Mouse (Mus musculus): ENCODE data around the gene Mab21l2.

Mab21l2 gene

DNA sequence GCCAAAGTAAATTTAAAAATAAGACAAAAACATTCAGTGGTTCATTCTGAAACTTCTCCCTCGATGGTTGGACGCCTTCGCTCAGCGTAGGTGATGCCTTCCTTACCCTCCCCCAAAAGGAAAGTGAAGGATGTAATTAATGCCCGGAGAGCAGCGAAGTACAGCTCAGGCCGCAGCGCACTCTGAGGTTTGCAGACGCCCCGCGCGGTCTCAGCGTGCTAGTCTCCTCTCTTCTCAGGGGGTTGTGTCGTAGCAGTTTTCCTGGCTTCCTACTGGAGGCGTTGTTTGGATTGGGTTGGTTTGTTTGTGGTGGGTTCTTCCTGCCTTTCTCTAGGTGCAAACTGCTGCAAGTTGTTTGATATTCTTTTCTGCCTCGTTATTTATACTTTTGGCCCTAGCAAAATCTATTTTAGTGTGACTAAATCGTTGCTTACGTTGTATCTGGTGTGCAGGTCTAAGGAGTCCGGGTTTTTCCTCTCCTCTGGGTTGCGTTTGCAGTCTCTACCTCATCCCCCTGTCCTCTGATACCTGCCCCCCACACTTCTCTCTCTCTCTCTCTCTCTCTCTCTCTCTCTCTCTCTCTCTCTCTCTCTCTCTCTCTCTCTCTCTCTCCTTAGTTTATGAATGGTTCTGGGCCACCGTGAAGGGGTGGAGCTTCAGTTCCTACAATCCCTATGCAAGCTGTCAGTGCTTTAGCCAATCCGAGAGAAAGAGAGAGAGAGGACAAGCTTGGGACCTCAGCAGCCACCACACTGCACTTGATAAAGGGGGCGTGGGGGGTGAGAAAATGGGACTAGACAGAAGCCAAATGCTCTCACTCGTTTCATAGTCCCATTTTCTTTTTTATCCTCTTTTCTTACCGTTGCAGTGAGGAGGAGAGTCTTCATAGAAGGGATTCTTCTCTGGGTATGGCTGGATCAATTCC lies at the start of gene Mab21l2:
Gene Mab21l2, minus strand, starts transcription at position 539 of the 925 bp plus-strand sequence.
- in situ Hi-C loops (cut with MboI; ENCODE audit: low pct_unique_long_range_greater_than_20kb in 1 of 2, low sequenced_read_pairs in 2 of 2, unreplicated experiment in 1 of 2): no loop called here

GRCm38 (mm10) chr3:86575312-86575711 lies 26.9 kb upstream of the Mab21l2 start:
- in situ Hi-C loops (cut with MboI; ENCODE audit: low pct_unique_long_range_greater_than_20kb in 1 of 2, low sequenced_read_pairs in 2 of 2, unreplicated experiment in 1 of 2): no loop called here

DNA sequence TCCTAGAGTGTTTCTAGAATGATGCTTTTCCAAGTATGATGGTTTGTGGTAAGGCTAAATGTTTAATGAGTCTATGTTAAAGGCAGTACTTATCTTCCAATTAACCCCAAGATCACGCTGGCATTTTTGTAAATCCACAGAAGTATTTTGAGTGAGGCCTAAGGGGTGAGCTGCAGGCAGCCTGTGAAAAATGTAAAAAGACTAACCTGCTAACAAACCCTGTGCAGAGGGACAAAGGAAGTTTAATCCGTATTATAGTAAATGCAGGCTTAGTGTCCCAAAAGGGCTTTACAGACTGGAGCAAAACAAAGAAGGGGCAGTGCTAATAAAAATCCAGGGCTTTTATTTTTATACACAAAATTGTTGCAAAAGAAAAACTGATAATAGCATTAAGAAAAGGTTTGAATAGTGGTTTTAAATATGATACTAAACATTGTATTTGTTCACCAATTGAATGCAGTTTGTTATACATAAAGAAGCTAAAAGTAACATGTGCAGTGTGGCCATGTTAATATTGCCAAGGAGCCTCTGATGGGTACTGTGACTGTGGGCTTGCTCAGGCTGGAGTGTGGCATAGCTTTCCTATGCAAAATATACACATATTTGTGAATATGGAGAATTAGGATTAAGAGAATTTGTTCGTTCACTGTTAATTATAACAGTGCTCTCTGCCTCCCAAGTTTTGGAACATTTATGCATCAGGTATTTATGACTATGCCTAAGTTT lies 24.3 kb upstream of the Mab21l2 start:
- in situ Hi-C loops (cut with MboI; ENCODE audit: low pct_unique_long_range_greater_than_20kb in 1 of 2, low sequenced_read_pairs in 2 of 2, unreplicated experiment in 1 of 2): no loop called here

DNA sequence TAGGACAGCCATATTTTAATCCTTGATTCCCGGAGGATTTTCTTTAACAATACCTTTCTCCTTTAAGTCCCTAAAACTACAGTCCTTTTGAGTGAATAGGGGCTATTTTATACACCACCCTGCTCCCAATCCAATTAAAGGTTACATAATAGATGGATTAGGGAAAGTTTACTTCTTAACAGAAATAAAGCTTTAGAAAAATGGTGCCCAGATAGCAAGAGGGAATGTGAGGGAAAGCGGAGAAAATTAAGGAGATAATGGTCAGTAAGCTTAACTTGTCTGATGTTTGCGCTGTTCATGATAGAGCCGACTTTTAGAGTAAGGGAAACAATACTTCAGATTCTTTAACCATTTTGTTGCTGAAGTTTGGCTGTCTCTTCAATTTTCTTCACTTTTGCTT lies 23.1 kb upstream of the Mab21l2 start:
- in situ Hi-C loops (cut with MboI; ENCODE audit: low pct_unique_long_range_greater_than_20kb in 1 of 2, low sequenced_read_pairs in 2 of 2, unreplicated experiment in 1 of 2): no loop called here

DNA sequence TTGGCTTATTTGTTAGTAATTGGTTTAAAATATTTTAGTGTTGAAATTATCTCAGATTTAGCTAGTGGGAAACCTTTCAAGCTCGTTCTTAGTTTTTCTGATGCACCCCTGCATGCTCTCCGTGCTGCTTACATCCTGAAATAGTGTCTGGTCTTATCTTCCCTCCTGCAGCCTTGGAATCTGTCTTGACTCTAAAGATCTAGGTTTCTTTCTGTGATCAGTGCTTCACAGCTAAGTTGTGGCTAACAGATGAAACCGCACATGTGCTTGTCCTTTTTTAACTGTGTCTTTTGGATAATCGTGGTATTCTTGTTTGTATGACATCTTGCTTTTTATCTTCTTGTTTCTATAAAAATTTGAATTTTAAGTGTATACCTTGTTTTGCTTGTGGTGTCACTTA lies 18.9 kb upstream of the Mab21l2 start:
- in situ Hi-C loops (cut with MboI; ENCODE audit: low pct_unique_long_range_greater_than_20kb in 1 of 2, low sequenced_read_pairs in 2 of 2, unreplicated experiment in 1 of 2): no loop called here

DNA sequence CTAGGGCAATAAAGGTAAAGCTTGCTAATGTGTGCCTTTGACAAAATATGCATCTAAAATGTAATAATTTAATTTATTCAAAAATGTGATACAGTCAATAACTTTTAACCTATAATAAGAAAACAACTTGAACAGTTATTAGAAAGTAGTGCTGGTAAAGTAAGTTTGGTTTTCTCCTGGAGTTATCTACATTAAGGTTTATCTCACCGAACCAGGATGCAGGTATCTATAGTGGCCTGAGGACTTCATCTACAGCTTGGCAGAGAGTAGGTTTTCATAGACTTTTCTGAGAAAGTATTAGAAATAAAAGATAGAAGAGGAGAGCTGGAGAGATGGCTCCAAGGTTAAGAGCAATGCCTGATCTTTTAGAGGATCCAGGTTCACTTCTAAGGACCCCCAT lies 13.0 kb upstream of the Mab21l2 start:
- in situ Hi-C loops (cut with MboI; ENCODE audit: low pct_unique_long_range_greater_than_20kb in 1 of 2, low sequenced_read_pairs in 2 of 2, unreplicated experiment in 1 of 2): no loop called here

DNA sequence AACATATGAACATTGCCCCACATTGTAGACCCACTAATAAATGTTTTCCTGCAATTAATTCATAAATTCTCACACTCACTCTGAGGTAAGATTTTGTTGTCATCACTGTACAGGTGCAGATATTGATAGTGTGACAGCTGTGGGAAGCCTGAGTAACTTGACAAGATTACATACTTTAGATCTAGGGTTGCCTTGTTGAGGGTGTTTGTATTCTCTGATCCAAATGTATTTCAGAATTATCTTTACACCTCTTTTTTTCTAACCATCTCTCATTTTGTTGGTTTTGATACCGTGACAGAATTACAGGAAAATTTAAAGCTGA lies 12.6 kb upstream of the Mab21l2 start:
- in situ Hi-C loops (cut with MboI; ENCODE audit: low pct_unique_long_range_greater_than_20kb in 1 of 2, low sequenced_read_pairs in 2 of 2, unreplicated experiment in 1 of 2): no loop called here

DNA sequence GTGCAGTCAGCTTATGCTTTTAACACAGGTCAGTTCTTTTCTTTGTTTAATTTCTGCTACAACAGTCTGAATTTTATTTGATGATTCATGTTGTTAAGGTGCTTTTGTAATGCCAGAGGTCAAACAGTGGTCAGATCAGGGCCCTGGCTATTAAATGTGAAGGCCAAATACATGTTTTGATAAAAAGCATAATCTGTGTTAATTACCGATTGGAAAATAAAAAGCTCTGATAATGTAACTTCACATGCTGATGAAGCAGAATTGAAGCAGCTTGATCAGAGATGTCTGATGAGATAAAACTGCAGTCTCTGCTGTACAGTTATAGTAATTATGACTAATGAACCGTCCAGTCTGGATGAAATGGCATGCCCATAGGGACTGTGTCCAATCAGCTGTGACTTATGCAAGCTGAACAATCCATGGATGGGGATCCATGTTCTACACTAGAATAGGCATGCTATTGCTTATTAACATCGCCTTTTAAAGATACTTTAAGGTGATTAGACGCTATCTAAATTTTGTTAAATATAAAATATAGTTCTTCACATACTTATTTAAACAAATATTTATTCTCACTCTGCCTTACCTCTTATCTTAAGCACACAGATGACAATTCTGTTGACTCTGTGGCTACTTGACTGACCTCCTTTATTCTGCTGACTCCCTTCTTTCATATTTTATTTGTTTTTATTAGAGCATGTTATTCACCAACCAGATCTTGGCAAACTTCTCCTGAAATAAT lies 12.0 kb upstream of the Mab21l2 start:
- in situ Hi-C loops (cut with MboI; ENCODE audit: low pct_unique_long_range_greater_than_20kb in 1 of 2, low sequenced_read_pairs in 2 of 2, unreplicated experiment in 1 of 2): no loop called here

DNA sequence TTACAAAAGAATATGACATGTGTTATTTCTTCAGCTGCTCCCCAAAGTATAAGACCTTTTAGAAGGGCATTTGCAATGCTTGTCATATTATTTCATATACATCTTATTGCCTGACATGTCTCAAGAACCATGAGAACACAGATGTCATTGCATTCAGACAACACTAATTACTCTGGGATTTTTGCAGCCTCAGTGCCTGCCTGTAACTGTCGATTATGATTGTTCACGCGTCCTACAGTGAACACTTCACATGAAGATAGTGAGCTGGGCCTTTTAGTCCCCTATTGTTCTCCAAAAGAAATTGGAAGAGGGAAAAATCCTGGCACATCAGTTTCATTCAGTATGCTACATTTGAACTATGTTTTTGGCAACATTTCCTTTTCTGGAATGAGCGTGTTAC lies 11.2 kb upstream of the Mab21l2 start:
- in situ Hi-C loops (cut with MboI; ENCODE audit: low pct_unique_long_range_greater_than_20kb in 1 of 2, low sequenced_read_pairs in 2 of 2, unreplicated experiment in 1 of 2): no loop called here

DNA sequence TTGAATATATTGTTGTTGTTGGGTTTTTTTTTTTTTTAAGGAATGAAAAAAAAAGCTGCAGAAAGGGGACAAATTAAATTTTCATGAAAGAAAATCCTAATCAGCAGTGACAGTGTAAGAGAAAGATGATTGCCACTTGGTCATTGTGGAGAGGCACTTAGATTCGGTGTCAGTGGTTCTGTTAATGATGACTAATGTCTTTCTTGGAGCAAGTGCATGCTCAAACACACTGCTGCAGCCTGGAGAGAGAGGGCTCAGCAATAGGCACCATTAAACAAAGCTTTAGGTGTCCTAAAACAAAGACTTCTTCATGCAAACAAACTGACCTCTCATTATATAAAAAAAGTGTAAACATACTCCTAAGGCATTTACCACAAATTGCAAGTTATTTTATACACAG lies 10.5 kb upstream of the Mab21l2 start:
- in situ Hi-C loops (cut with MboI; ENCODE audit: low pct_unique_long_range_greater_than_20kb in 1 of 2, low sequenced_read_pairs in 2 of 2, unreplicated experiment in 1 of 2): no loop called here

DNA sequence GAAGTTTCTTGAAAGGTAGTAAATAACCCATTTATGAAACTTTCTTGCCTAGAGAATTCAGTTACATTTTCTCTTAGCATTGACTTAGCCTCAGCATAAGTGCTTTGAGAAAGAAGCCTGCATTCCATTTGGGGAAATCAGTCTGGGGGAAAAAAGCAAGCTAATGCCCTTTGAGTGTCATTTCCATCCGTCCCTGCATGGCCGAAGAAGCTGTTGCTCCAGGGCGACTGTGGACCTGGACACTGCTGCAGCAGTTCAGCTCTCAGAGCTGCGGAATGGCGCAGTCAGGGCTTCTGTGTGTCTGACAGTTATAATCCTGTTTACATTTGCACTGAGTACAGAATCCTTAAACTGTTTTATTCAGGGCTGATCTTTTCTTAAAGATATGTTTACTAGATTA lies 3.7 kb upstream of the Mab21l2 start:
- in situ Hi-C loops (cut with MboI; ENCODE audit: low pct_unique_long_range_greater_than_20kb in 1 of 2, low sequenced_read_pairs in 2 of 2, unreplicated experiment in 1 of 2): no loop called here

- in situ Hi-C loops (cut with MboI; ENCODE audit: low pct_unique_long_range_greater_than_20kb in 1 of 2, low sequenced_read_pairs in 2 of 2, unreplicated experiment in 1 of 2): no loop called here
These were observed 2.7 kb upstream of the Mab21l2 start for GRCm38 (mm10) chr3:86551011-86551728.

GRCm38 (mm10) chr3:86550301-86551010 lies 2.0 kb upstream of the Mab21l2 start:
- in situ Hi-C loops (cut with MboI; ENCODE audit: low pct_unique_long_range_greater_than_20kb in 1 of 2, low sequenced_read_pairs in 2 of 2, unreplicated experiment in 1 of 2): no loop called here

DNA sequence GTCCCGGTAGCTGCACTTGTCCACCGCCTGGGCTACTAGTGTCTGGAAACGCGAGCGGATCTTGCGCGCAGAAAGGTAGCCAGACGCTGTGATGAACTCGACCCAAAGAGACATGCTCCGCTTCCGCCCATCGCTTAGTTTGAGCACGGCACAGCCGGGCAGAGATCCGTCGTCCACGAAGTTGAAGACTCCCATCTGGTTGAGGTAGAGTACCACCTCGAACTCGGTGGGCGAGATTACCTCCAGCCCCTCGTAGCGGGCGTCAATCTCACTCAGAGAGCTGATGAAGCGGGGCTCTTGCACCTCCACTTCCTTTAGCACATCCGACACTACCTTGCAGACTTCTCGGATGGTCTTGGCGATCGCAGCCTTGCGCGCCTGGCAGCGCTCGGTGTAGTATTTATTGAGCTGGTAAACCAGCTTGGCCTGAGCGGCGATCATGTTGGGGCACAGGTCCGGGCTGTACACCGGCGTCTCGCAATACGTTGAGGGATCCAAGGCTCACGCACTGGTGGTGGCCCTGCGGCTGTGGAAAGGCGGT lies 1.1 kb downstream of the Mab21l2 start:
- in situ Hi-C loops (cut with MboI; ENCODE audit: low pct_unique_long_range_greater_than_20kb in 1 of 2, low sequenced_read_pairs in 2 of 2, unreplicated experiment in 1 of 2): no loop called here

GRCm38 (mm10) chr3:86546471-86547250 lies 1.8 kb downstream of the Mab21l2 start:
- in situ Hi-C loops (cut with MboI; ENCODE audit: low pct_unique_long_range_greater_than_20kb in 1 of 2, low sequenced_read_pairs in 2 of 2, unreplicated experiment in 1 of 2): no loop called here

GRCm38 (mm10) chr3:86545945-86546344 lies 2.5 kb downstream of the Mab21l2 start:
- in situ Hi-C loops (cut with MboI; ENCODE audit: low pct_unique_long_range_greater_than_20kb in 1 of 2, low sequenced_read_pairs in 2 of 2, unreplicated experiment in 1 of 2): no loop called here

- in situ Hi-C loops (cut with MboI; ENCODE audit: low pct_unique_long_range_greater_than_20kb in 1 of 2, low sequenced_read_pairs in 2 of 2, unreplicated experiment in 1 of 2): no loop called here
These were observed 3.6 kb downstream of the Mab21l2 start for GRCm38 (mm10) chr3:86544785-86545184.
